ENCODE assay signal across 10 mouse cellular contexts in genomic region chr13:30981666-30982065, GRCm38 (mm10). TPM values are rescaled to one million over a fixed set of nuclear protein-coding genes. Genes with fewer than 3 reads are reported as not detected.
DNase-seq lines count a peak whose midpoint lies in the region; ATAC-seq and TF ChIP-seq lines count a peak whose summit lies in the region.
"Had no signal": no experiment of that assay in that cellular context is flagged by ENCODE, and none has a peak within 500 bp of the region (broad histone marks: within the 10 kb centered on the region; RNA-seq: fewer than 3 reads in every experiment).

No protein-coding gene starts in this region.

- no peak overlapping the region for H3K27ac ChIP-seq in heart, adult 2 months
- no peak overlapping the region for H3K27ac ChIP-seq in heart, embryonic 12.5 days (ENCODE audit: poor library complexity, severe bottlenecking)
- no peak overlapping the region for H3K27ac ChIP-seq in lung, postnatal 0 days (ENCODE audit: low read length)
- no peak overlapping the region for H3K27ac ChIP-seq in midbrain, embryonic 14.5 days (replicated peaks; ENCODE audit: low read depth, low read length)

- no peaks in the 10 kb centered on the region for H3K9me3 ChIP-seq in heart, embryonic 12.5 days (replicated peaks)
- no peaks in the 10 kb centered on the region for H3K9me3 ChIP-seq in lung, postnatal 0 days (ENCODE audit: low read length)
- no peaks in the 10 kb centered on the region for H3K9me3 ChIP-seq in midbrain, embryonic 14.5 days (ENCODE audit: control insufficient read depth, low read length)

- TF ChIP-seq EP300 in heart, adult 2 months (IDR thresholded peaks at IDR 0.05; ENCODE audit: insufficient read depth, low read depth, low read length): no peak
- TF ChIP-seq EP300 in lung, postnatal 0 days (IDR thresholded peaks at IDR 0.05): no peak

- H3K27me3 ChIP-seq in heart, adult 2 months (ENCODE audit: control insufficient read depth, insufficient read depth, low read length): peaks cover 2% of the 10 kb centered on the region
- H3K27me3 ChIP-seq in heart, embryonic 12.5 days (replicated peaks): 0 out of 2 replicates have a peak, but pooled peaks cover 1% of the 10 kb centered on the region
- no peaks in the 10 kb centered on the region for H3K27me3 ChIP-seq in lung, postnatal 0 days (replicated peaks; ENCODE audit: insufficient read depth, low read length)
- H3K27me3 ChIP-seq in midbrain, embryonic 14.5 days (ENCODE audit: control insufficient read depth, insufficient read depth, low read length): peaks cover 9% of the 10 kb centered on the region

- no peaks in the 10 kb centered on the region for H3K79me2 ChIP-seq in heart, adult 2 months (replicated peaks; ENCODE audit: control insufficient read depth, insufficient read depth, low read length)

- ATAC-seq in heart, embryonic 12.5 days (ENCODE audit: insufficient number of reproducible peaks, low FRiP score): no peak
- peak; percentile 63 for ATAC-seq in lung, postnatal 0 days
- ATAC-seq in midbrain, embryonic 14.5 days (ENCODE audit: low FRiP score, low TSS enrichment): no peak

- TF ChIP-seq POLR2A in heart, adult 2 months (IDR thresholded peaks at IDR 0.05; ENCODE audit: insufficient read depth, low read depth, low read length): no peak

- no peaks in the 10 kb centered on the region for H3K4me1 ChIP-seq in heart, adult 2 months (ENCODE audit: control insufficient read depth, insufficient read depth, low read length)
- 0 out of 2 replicates have a peak, but pooled peaks cover 5% of the 10 kb centered on the region for H3K4me1 ChIP-seq in heart, embryonic 12.5 days (replicated peaks)
- no peaks in the 10 kb centered on the region for H3K4me1 ChIP-seq in lung, postnatal 0 days (ENCODE audit: insufficient read depth, low read depth, low read length)
- peaks cover 11% of the 10 kb centered on the region for H3K4me1 ChIP-seq in midbrain, embryonic 14.5 days (ENCODE audit: control insufficient read depth, insufficient read depth, low read length)

- H3K4me2 ChIP-seq in heart, embryonic 12.5 days: no peak overlapping the region
- no peak overlapping the region for H3K4me2 ChIP-seq in lung, postnatal 0 days (replicated peaks; ENCODE audit: low read depth, low read length)
- no peak overlapping the region for H3K4me2 ChIP-seq in midbrain, embryonic 14.5 days (ENCODE audit: low read length)

- intact Hi-C loops in heart, adult 2 months (cut with DNase I): loop anchor here (2.0 to 5.0 kb wide), 4 partner anchors 79 to 414 kb away; partner anchors contain the start of gene Dusp22
- intact Hi-C loops in gastrocnemius, postnatal 14 days (cut with DNase I; ENCODE audit: low total_unique reads): loop anchor here (5.0 kb wide), 1 partner anchor 79 kb away; no protein-coding TSS in a partner anchor

- no peak overlapping the region for H3K9ac ChIP-seq in heart, adult 2 months (ENCODE audit: low read depth, low read length)
- no peak overlapping the region for H3K9ac ChIP-seq in heart, embryonic 12.5 days
- H3K9ac ChIP-seq in lung, postnatal 0 days (replicated peaks; ENCODE audit: low read depth): no peak overlapping the region
- H3K9ac ChIP-seq in midbrain, embryonic 14.5 days (replicated peaks; ENCODE audit: low read length): no peak overlapping the region

- peak; percentile 93 for TF ChIP-seq CTCF in heart, adult 2 months (IDR thresholded peaks at IDR 0.05)
- TF ChIP-seq CTCF in lung, postnatal 0 days (IDR thresholded peaks at IDR 0.05): peak; percentile 84

- 47% methylated on average over 1 of the region's 1 CpGs for WGBS in heart, adult 2 months
- 50% methylated on average over 1 of the region's 1 CpGs for WGBS in heart, embryonic 12.5 days
- 76% methylated on average over 1 of the region's 1 CpGs for WGBS in lung, postnatal 0 days
- 88% methylated on average over 1 of the region's 1 CpGs for WGBS in midbrain, embryonic 14.5 days

- DNase-seq in heart, adult 2 months: peak; percentile 39 to 48
- peak; percentile 69 to 74 for DNase-seq in B cell, adult 2 months
- DNase-seq in adipocyte (ENCODE audit: low spot score): peak; percentile 58
- peak; percentile 18 for DNase-seq in gastrocnemius, postnatal 14 days
- DNase-seq in lung, postnatal 0 days (ENCODE audit: low spot score): peak; percentile 48
- DNase-seq in midbrain, embryonic 14.5 days: no peak
- DNase-seq in left cerebral cortex, adult 11 months (ENCODE audit: low spot score): no peak

- H3K36me3 ChIP-seq in heart, adult 2 months (ENCODE audit: control insufficient read depth, insufficient read depth, low read length): no peaks in the 10 kb centered on the region
- H3K36me3 ChIP-seq in heart, embryonic 12.5 days: no peaks in the 10 kb centered on the region
- H3K36me3 ChIP-seq in lung, postnatal 0 days (ENCODE audit: insufficient read depth, low read length): no peaks in the 10 kb centered on the region
- H3K36me3 ChIP-seq in midbrain, embryonic 14.5 days (ENCODE audit: control insufficient read depth, insufficient read depth, low read length): no peaks in the 10 kb centered on the region

- no peak overlapping the region for H3K4me3 ChIP-seq in heart, adult 2 months
- no peak overlapping the region for H3K4me3 ChIP-seq in heart, embryonic 12.5 days
- H3K4me3 ChIP-seq in lung, postnatal 0 days (ENCODE audit: low read depth, low read length): no peak overlapping the region
- no peak overlapping the region for H3K4me3 ChIP-seq in midbrain, embryonic 14.5 days (replicated peaks; ENCODE audit: low read depth, low read length)

RNA-seq across cellular contexts. Expression of gene Gm5447, which starts 7.7 kb away (rescaled TPM):
- total RNA-seq in heart, adult 2 months (2021): not detected
- not detected in 2 replicates for polyA plus RNA-seq in heart, adult 2 months (2012; rRNA removed)
- polyA plus RNA-seq in heart, embryonic 12.5 days (2016; fragmentation: Nextera tagmentation; extraction: Ambion mirVana): not detected in 2 replicates
- total RNA-seq in gastrocnemius, postnatal 14 days (2021): not detected
- polyA plus RNA-seq in lung, postnatal 0 days (2015; fragmentation: Nextera tagmentation; extraction: Ambion mirVana): 0.06 and 0.30 TPM in 2 replicates
- not detected in 2 replicates for polyA plus RNA-seq in midbrain, embryonic 14.5 days (2014; fragmentation: Nextera tagmentation; extraction: Ambion mirVana)
- total RNA-seq: layer of hippocampus, postnatal 10 days had no signal
- polyA plus RNA-seq: neural tube, embryonic 14.5 days had no signal

RNA-seq across cellular contexts. Expression of gene Exoc2, which starts 7.8 kb away (rescaled TPM):
- 10 to 100 TPM; 14.3 to 14.7 TPM for total RNA-seq in heart, adult 2 months (2021)
- 6.4 and 11.4 TPM in 2 replicates for polyA plus RNA-seq in heart, adult 2 months (2012; rRNA removed)
- 26.8 and 28.2 TPM in 2 replicates for polyA plus RNA-seq in heart, embryonic 12.5 days (2016; fragmentation: Nextera tagmentation; extraction: Ambion mirVana)
- total RNA-seq in gastrocnemius, postnatal 14 days (2021): 10 to 100 TPM; 12.0 to 12.7 TPM
- polyA plus RNA-seq in lung, postnatal 0 days (2015; fragmentation: Nextera tagmentation; extraction: Ambion mirVana): 17.1 and 21.3 TPM in 2 replicates
- polyA plus RNA-seq in midbrain, embryonic 14.5 days (2014; fragmentation: Nextera tagmentation; extraction: Ambion mirVana): 56.2 and 63.1 TPM in 2 replicates

RNA-seq across cellular contexts. Expression of gene Hus1b, which starts 34.1 kb away (rescaled TPM):
- under 1 TPM in 1 of 2 experiments, not detected in 1; 0.42 TPM for total RNA-seq in heart, adult 2 months (2021)
- polyA plus RNA-seq in heart, adult 2 months (2012; rRNA removed): not detected in 2 replicates
- polyA plus RNA-seq in heart, embryonic 12.5 days (2016; fragmentation: Nextera tagmentation; extraction: Ambion mirVana): not detected in 2 replicates
- total RNA-seq in gastrocnemius, postnatal 14 days (2021): under 1 TPM in 1 of 2 experiments, not detected in 1; 0.47 TPM
- polyA plus RNA-seq in lung, postnatal 0 days (2015; fragmentation: Nextera tagmentation; extraction: Ambion mirVana): 0.19 TPM in 1 of 2 replicates, not detected in the other
- polyA plus RNA-seq in midbrain, embryonic 14.5 days (2014; fragmentation: Nextera tagmentation; extraction: Ambion mirVana): 0.24 and 0.36 TPM in 2 replicates

Comparison
In these comparisons a context has a peak if more than half of its experiments do, and no peak if none do; other contexts are left out.
1. DNase-seq: peak in heart, adult 2 months (2 of 2), B cell, adult 2 months (2 of 2), adipocyte (single experiment), gastrocnemius, postnatal 14 days (single experiment) and lung, postnatal 0 days (single experiment); none in midbrain, embryonic 14.5 days (single experiment) and left cerebral cortex, adult 11 months (single experiment).